Mouse (Mus musculus) olfactory bulb, adult 2 months (tissue): ENCODE data around the gene Rnase4.

ENCODE experiments used
- CTCF ChIP-seq: fragments of 200-500 bp; IDR thresholded peaks from 2 replicates; pipeline ENCODE4 v1.5.1; 2012; ENCODE audit warnings: low read depth, mild to moderate bottlenecking, low read length, moderate library complexity; ENCODE audit not compliant: insufficient read depth
- POLR2A ChIP-seq: fragments of 200-500 bp; IDR thresholded peaks from 2 replicates; pipeline ENCODE4 v1.6.1; 2012; ENCODE audit warnings: mild to moderate bottlenecking, low read depth, low read length, moderate library complexity; ENCODE audit not compliant: insufficient read depth

GRCm38 (mm10) chr14:51087762-51088161 is 3.1 kb upstream of the Rnase4 start:
- TF ChIP-seq POLR2A (no peak), CTCF (no peak)
